8 mouse cellular contexts compared by ENCODE assay signal in genomic region chr14:102902906-102903305, GRCm38 (mm10).
DNase-seq lines count a peak whose midpoint lies in the region; ATAC-seq and TF ChIP-seq lines count a peak whose summit lies in the region.

No protein-coding gene starts in this region.

- intact Hi-C loops in heart, postnatal 10 days (cut with DNase I): loop anchor here (1.0 to 10.0 kb wide), 3 partner anchors 78 to 958 kb away; no protein-coding TSS in a partner anchor
- intact Hi-C loops in left cerebral cortex, postnatal 14 days (cut with DNase I): loop anchor here (5.0 kb wide), 1 partner anchor 79 kb away; the partner anchor contains the start of gene Kctd12

- no peak overlapping the region for H3K4me3 ChIP-seq in forebrain, embryonic 14.5 days (ENCODE audit: low read depth, low read length)
- H3K4me3 ChIP-seq in forebrain, embryonic 11.5 days (ENCODE audit: low read depth, low read length): no peak overlapping the region
- H3K4me3 ChIP-seq in forebrain, postnatal 0 days (ENCODE audit: low read depth, low read length): no peak overlapping the region

- peak; percentile 83; the same call in 1 of the 2 replicates for ATAC-seq in forebrain, embryonic 14.5 days
- no peak for ATAC-seq in forebrain, embryonic 11.5 days (replicated peaks; ENCODE audit: low FRiP score)
- ATAC-seq in forebrain, postnatal 0 days: peak; percentile 95

- no peak overlapping the region for H3K9ac ChIP-seq in forebrain, embryonic 14.5 days (ENCODE audit: low read length)
- H3K9ac ChIP-seq in forebrain, embryonic 11.5 days (ENCODE audit: low read length): no peak overlapping the region
- H3K9ac ChIP-seq in forebrain, postnatal 0 days: no peak overlapping the region

- peak; percentile 66 for DNase-seq in forebrain, embryonic 14.5 days (ENCODE audit: low spot score)
- no peak for DNase-seq in forebrain, embryonic 11.5 days (ENCODE audit: low spot score)
- peak; percentile 80 for DNase-seq in brain, embryonic 14.5 days (ENCODE audit: low read depth)
- DNase-seq in forebrain, postnatal 0 days: peak; percentile 81
- DNase-seq in heart, postnatal 10 days: peak; percentile 86 to 88
- DNase-seq in left cerebral cortex, postnatal 14 days (ENCODE audit: low spot score in 2 of 2): peak; percentile 68 to 85
- DNase-seq in retina, postnatal 1 day: peak; percentile 61
- no peak for DNase-seq in thymus, postnatal 36 days

- no peak for TF ChIP-seq POLR2A in brain, embryonic 14.5 days (IDR thresholded peaks at IDR 0.05; ENCODE audit: borderline replicate concordance, extremely low read depth, insufficient read depth, insufficient read length, poor library complexity, severe bottlenecking)

- H3K4me1 ChIP-seq in forebrain, embryonic 14.5 days (ENCODE audit: control insufficient read depth, insufficient read depth, low read length): no peaks in the 10 kb centered on the region
- H3K4me1 ChIP-seq in forebrain, embryonic 11.5 days (replicated peaks; ENCODE audit: control insufficient read depth, insufficient read depth, low read length): no peaks in the 10 kb centered on the region
- no peaks in the 10 kb centered on the region for H3K4me1 ChIP-seq in forebrain, postnatal 0 days (ENCODE audit: insufficient read depth)

- no peak overlapping the region for H3K4me2 ChIP-seq in forebrain, embryonic 14.5 days (ENCODE audit: low read length)
- no peak overlapping the region for H3K4me2 ChIP-seq in forebrain, embryonic 11.5 days (ENCODE audit: low read depth, low read length, severe bottlenecking)
- H3K4me2 ChIP-seq in forebrain, postnatal 0 days (ENCODE audit: low read depth): 0 out of 2 replicates have a peak overlapping the region, but pooled peaks have one; percentile 13

- H3K27me3 ChIP-seq in forebrain, embryonic 14.5 days (replicated peaks; ENCODE audit: control insufficient read depth, insufficient read depth, low read length): no peaks in the 10 kb centered on the region
- no peaks in the 10 kb centered on the region for H3K27me3 ChIP-seq in forebrain, embryonic 11.5 days (ENCODE audit: control insufficient read depth, insufficient read depth, low read length)
- no peaks in the 10 kb centered on the region for H3K27me3 ChIP-seq in forebrain, postnatal 0 days (ENCODE audit: insufficient read depth, low read length)

- no peaks in the 10 kb centered on the region for H3K36me3 ChIP-seq in forebrain, embryonic 14.5 days (ENCODE audit: control insufficient read depth, insufficient read depth, low read length)
- H3K36me3 ChIP-seq in forebrain, embryonic 11.5 days (ENCODE audit: control insufficient read depth, insufficient read depth, low read length): no peaks in the 10 kb centered on the region
- H3K36me3 ChIP-seq in forebrain, postnatal 0 days (ENCODE audit: insufficient read depth): no peaks in the 10 kb centered on the region

- 0 out of 2 replicates have a peak overlapping the region, but pooled peaks have one; percentile 10 for H3K27ac ChIP-seq in forebrain, embryonic 14.5 days (ENCODE audit: low read depth, low read length)
- no peak overlapping the region for H3K27ac ChIP-seq in forebrain, embryonic 11.5 days (ENCODE audit: low read depth, low read length)
- H3K27ac ChIP-seq in forebrain, postnatal 0 days (ENCODE audit: low read depth, low read length): peak overlapping the region; percentile 67

- H3K9me3 ChIP-seq in forebrain, embryonic 14.5 days (replicated peaks; ENCODE audit: control insufficient read depth, low read length): no peaks in the 10 kb centered on the region
- no peaks in the 10 kb centered on the region for H3K9me3 ChIP-seq in forebrain, embryonic 11.5 days (ENCODE audit: control insufficient read depth, low read length)
- no peaks in the 10 kb centered on the region for H3K9me3 ChIP-seq in forebrain, postnatal 0 days (ENCODE audit: low read length)

- TF ChIP-seq CTCF in brain, embryonic 14.5 days (IDR thresholded peaks at IDR 0.05; ENCODE audit: borderline replicate concordance, extremely low read depth, insufficient read depth, insufficient read length): no peak
- no peak for TF ChIP-seq CTCF in forebrain, postnatal 0 days (IDR thresholded peaks at IDR 0.05; ENCODE audit: low read depth)

- 66% methylated on average over 12 of the region's 12 CpGs for WGBS in forebrain, embryonic 14.5 days
- WGBS in forebrain, embryonic 11.5 days: 74% methylated on average over 12 of the region's 12 CpGs
- WGBS in forebrain, postnatal 0 days: 47% methylated on average over 12 of the region's 12 CpGs

Comparison
In these comparisons a context has a peak if more than half of its experiments do, and no peak if none do; other contexts are left out.
1. DNase-seq: peak in forebrain, embryonic 14.5 days (single experiment), brain, embryonic 14.5 days (single experiment), forebrain, postnatal 0 days (single experiment), heart, postnatal 10 days (2 of 2), left cerebral cortex, postnatal 14 days (2 of 2) and retina, postnatal 1 day (single experiment); none in forebrain, embryonic 11.5 days (single experiment) and thymus, postnatal 36 days (0 of 2).